Mouse (Mus musculus) CH12.LX (cell line): ENCODE results near the gene Smap1. TPM values are rescaled to one million over a fixed set of nuclear protein-coding genes. Genes with fewer than 3 reads are reported as not detected.

Experiments used
- DNase-seq: peaks from one replicate; pipeline ENCODE4 v3.0.0-alpha.2; 2013; ENCODE audit errors: extremely low read depth
- H3K27ac ChIP-seq: 2 replicates; pipeline ENCODE4 v1.5.1; 2012; ENCODE audit warnings: low read depth, mild to moderate bottlenecking, control low read depth, moderate library complexity; ENCODE audit not compliant: insufficient read depth
- H3K27me3 ChIP-seq: replicated peaks from 2 replicates; pipeline ENCODE3; 2012; ENCODE audit warnings: inconsistent platforms
- H3K36me3 ChIP-seq, 2 experiments: replicated peaks in 1 of 2; 2 replicates each; pipeline versions ENCODE3 to v1.6.1; 2012; ENCODE audit warnings: inconsistent platforms in 1 of 2, low read length in 1 of 2, mild to moderate bottlenecking in 1 of 2, mixed read lengths in 1 of 2, moderate library complexity in 1 of 2; ENCODE audit not compliant: control insufficient read depth in 1 of 2, insufficient read depth in 1 of 2
- H3K4me1 ChIP-seq, 2 experiments: 2 replicates each; pipeline ENCODE4 v1.6.1; 2012; ENCODE audit warnings: inconsistent platforms in 1 of 2, moderate library complexity in 1 of 2; ENCODE audit not compliant: insufficient read depth in 2 of 2, control insufficient read depth in 1 of 2
- H3K4me2 ChIP-seq: 2 replicates; pipeline ENCODE4 v1.6.1; 2012; ENCODE audit warnings: low read depth, mild to moderate bottlenecking, control low read depth; ENCODE audit not compliant: poor library complexity, insufficient read depth, severe bottlenecking
- H3K4me3 ChIP-seq, 3 experiments: fragments of 150-350 bp in 1 of 3; sonication (generic) in 1 of 3; replicated peaks in 1 of 3; 2 replicates each; pipeline versions ENCODE3 to v1.5.1; 2011 to 2012; ENCODE audit warnings: low read depth in 2 of 3, low read length in 2 of 3, mild to moderate bottlenecking in 2 of 3, moderate library complexity in 2 of 3, control low read depth in 1 of 3, improper control_type of control experiment in 1 of 3, inconsistent platforms in 1 of 3, mixed read lengths in 1 of 3; ENCODE audit not compliant: poor library complexity in 1 of 3
- H3K79me2 ChIP-seq: replicated peaks from 2 replicates; pipeline ENCODE4 v1.6.1; 2012; ENCODE audit warnings: mild to moderate bottlenecking, moderate library complexity; ENCODE audit not compliant: control insufficient read depth, poor library complexity, insufficient read depth, severe bottlenecking; ENCODE audit errors: extremely low read depth
- H3K9ac ChIP-seq: 2 replicates; pipeline ENCODE4 v1.6.1; 2012; ENCODE audit warnings: low read depth, mild to moderate bottlenecking, control low read depth, moderate library complexity; ENCODE audit not compliant: insufficient read depth
- H3K9me3 ChIP-seq: replicated peaks from 2 replicates; pipeline ENCODE3; 2012; ENCODE audit warnings: low read length, inconsistent platforms, mixed read lengths
- BHLHE40 ChIP-seq: IDR thresholded peaks from 2 replicates; pipeline ENCODE4 v1.6.1; 2011; ENCODE audit warnings: mild to moderate bottlenecking, low read depth, low read length, improper control_type of control experiment
- CHD1 ChIP-seq: IDR thresholded peaks from 2 replicates; pipeline ENCODE4 v1.6.1; 2012; ENCODE audit warnings: low read depth, low read length, improper control_type of control experiment, inconsistent platforms
- CHD2 ChIP-seq: IDR thresholded peaks from 2 replicates; pipeline ENCODE4 v1.6.1; 2011; ENCODE audit warnings: low read length, improper control_type of control experiment
- CTCF ChIP-seq, 2 experiments: IDR thresholded peaks in 1 of 2; conservative IDR thresholded peaks in 1 of 2; 2 replicates each; pipeline ENCODE4 v1.5.1; 2011 to 2012; ENCODE audit warnings: low read depth in 2 of 2, low read length in 2 of 2, improper control_type of control experiment in 1 of 2, inconsistent platforms in 1 of 2, mild to moderate bottlenecking in 1 of 2, moderate library complexity in 1 of 2
- E2F4 ChIP-seq: IDR thresholded peaks from 2 replicates; pipeline ENCODE4 v1.6.1; 2011; ENCODE audit warnings: low read depth, low read length, improper control_type of control experiment; ENCODE audit not compliant: insufficient replicate concordance
- EP300 ChIP-seq: IDR thresholded peaks from 2 replicates; pipeline ENCODE4 v1.6.1; 2011; ENCODE audit warnings: low read length, improper control_type of control experiment
- ETS1 ChIP-seq: conservative IDR thresholded peaks from 2 replicates; pipeline ENCODE4 v1.6.1; 2012; ENCODE audit warnings: low read depth, mild to moderate bottlenecking, inconsistent platforms, low read length, improper control_type of control experiment, moderate library complexity
- IRF4 ChIP-seq: IDR thresholded peaks from 2 replicates; pipeline ENCODE4 v1.6.1; 2014; ENCODE audit warnings: low read depth, mild to moderate bottlenecking, inconsistent platforms, low read length, improper control_type of control experiment
- JUN ChIP-seq: IDR thresholded peaks from 2 replicates; pipeline ENCODE4 v1.6.1; 2011; ENCODE audit warnings: low read depth, mild to moderate bottlenecking, low read length, improper control_type of control experiment, moderate library complexity; ENCODE audit not compliant: insufficient read depth
- JUND ChIP-seq: conservative IDR thresholded peaks from 2 replicates; pipeline ENCODE4 v1.6.1; 2011; ENCODE audit warnings: low read depth, low read length, improper control_type of control experiment
- MAFK ChIP-seq: IDR thresholded peaks from 2 replicates; pipeline ENCODE4 v1.6.1; 2011; ENCODE audit warnings: low read length, improper control_type of control experiment; ENCODE audit not compliant: insufficient replicate concordance
- MAX ChIP-seq: IDR thresholded peaks from 2 replicates; pipeline ENCODE4 v1.6.1; 2011; ENCODE audit warnings: low read length, improper control_type of control experiment
- MAZ ChIP-seq: IDR thresholded peaks from 2 replicates; pipeline ENCODE4 v1.6.1; 2012; ENCODE audit warnings: low read depth, mild to moderate bottlenecking, inconsistent platforms, low read length, improper control_type of control experiment, moderate library complexity
- MEF2A ChIP-seq: IDR thresholded peaks from 2 replicates; pipeline ENCODE4 v1.6.1; 2014; ENCODE audit warnings: low read depth, mild to moderate bottlenecking, inconsistent platforms, low read length, improper control_type of control experiment, borderline replicate concordance
- MXI1 ChIP-seq: IDR thresholded peaks from 2 replicates; pipeline ENCODE4 v1.6.1; 2011; ENCODE audit warnings: mild to moderate bottlenecking, low read depth, low read length, improper control_type of control experiment
- MYC ChIP-seq: IDR thresholded peaks from 2 replicates; pipeline ENCODE4 v1.6.1; 2011; ENCODE audit warnings: low read depth, mild to moderate bottlenecking, improper control_type of control experiment, low read length
- NRF1 ChIP-seq: IDR thresholded peaks from 2 replicates; pipeline ENCODE4 v1.6.1; 2014; ENCODE audit warnings: low read depth, mild to moderate bottlenecking, inconsistent platforms, low read length, improper control_type of control experiment, moderate library complexity
- PAX5 ChIP-seq: IDR thresholded peaks from 2 replicates; pipeline ENCODE4 v1.6.1; 2012; ENCODE audit warnings: low read length, inconsistent platforms, mixed read lengths
- POLR2A ChIP-seq: IDR thresholded peaks from 2 replicates; pipeline ENCODE4 v1.6.1; 2011; ENCODE audit warnings: low read depth, mild to moderate bottlenecking, improper control_type of control experiment, low read length
- RAD21 ChIP-seq: IDR thresholded peaks from 2 replicates; pipeline ENCODE4 v1.6.1; 2011; ENCODE audit warnings: low read depth, mild to moderate bottlenecking, low read length, improper control_type of control experiment, moderate library complexity
- RCOR1 ChIP-seq: conservative IDR thresholded peaks from 2 replicates; pipeline ENCODE4 v1.6.1; 2012; ENCODE audit warnings: low read depth, mild to moderate bottlenecking, inconsistent platforms, low read length, improper control_type of control experiment
- SIN3A ChIP-seq: IDR thresholded peaks from 2 replicates; pipeline ENCODE4 v1.6.1; 2012; ENCODE audit warnings: low read length, improper control_type of control experiment, inconsistent platforms
- SMC3 ChIP-seq: IDR thresholded peaks from 2 replicates; pipeline ENCODE4 v1.6.1; 2011; ENCODE audit warnings: low read depth, low read length, improper control_type of control experiment
- TBP ChIP-seq: conservative IDR thresholded peaks from 2 replicates; pipeline ENCODE4 v1.6.1; 2011; ENCODE audit warnings: low read depth, low read length, improper control_type of control experiment
- TCF12 ChIP-seq: IDR thresholded peaks from 2 replicates; pipeline ENCODE4 v1.6.1; 2014; ENCODE audit warnings: low read depth, mild to moderate bottlenecking, inconsistent platforms, low read length, improper control_type of control experiment
- UBTF ChIP-seq: IDR thresholded peaks from 2 replicates; pipeline ENCODE4 v1.6.1; 2012; ENCODE audit warnings: low read depth, mild to moderate bottlenecking, inconsistent platforms, low read length, improper control_type of control experiment, moderate library complexity
- USF1 ChIP-seq: IDR thresholded peaks from 2 replicates; pipeline ENCODE4 v1.6.1; 2014; ENCODE audit warnings: low read depth, mild to moderate bottlenecking, inconsistent platforms, low read length, improper control_type of control experiment
- USF2 ChIP-seq: conservative IDR thresholded peaks from 2 replicates; pipeline ENCODE4 v1.6.1; 2011; ENCODE audit warnings: low read depth, low read length, improper control_type of control experiment
- ZC3H11A ChIP-seq: IDR thresholded peaks from 2 replicates; pipeline ENCODE4 v1.6.1; 2012; ENCODE audit warnings: low read depth, mild to moderate bottlenecking, inconsistent platforms, low read length, improper control_type of control experiment
- ZKSCAN1 ChIP-seq: IDR thresholded peaks from 2 replicates; pipeline ENCODE4 v1.6.1; 2012; ENCODE audit warnings: low read depth, inconsistent platforms, low read length, improper control_type of control experiment, borderline replicate concordance
- ZMIZ1 ChIP-seq: IDR thresholded peaks from 2 replicates; pipeline ENCODE4 v1.6.1; 2012; ENCODE audit warnings: low read depth, mild to moderate bottlenecking, inconsistent platforms, low read length, improper control_type of control experiment
- ZNF384 ChIP-seq: IDR thresholded peaks from 2 replicates; pipeline ENCODE4 v1.6.1; 2012; ENCODE audit warnings: low read depth, low read length, improper control_type of control experiment, inconsistent platforms
- dilution Hi-C: fragments of 300-500 bp; cut with MboI; formaldehyde crosslinking; loops from 2 replicates; pipeline ENCODE4 v1.14.3; 2020; ENCODE audit warnings: low sequenced_read_pairs; ENCODE audit not compliant: extremely low pct_unique_long_range_greater_than_20kb, extremely low pct_ligation_motif_present
- in situ Hi-C: fragments of 300-500 bp; cut with MboI; formaldehyde crosslinking; loops from 3 replicates; pipeline ENCODE4 v1.14.3; 2019; ENCODE audit warnings: low sequenced_read_pairs, low pct_ligation_motif_present, low pct_unique_long_range_greater_than_20kb, mixed read lengths
- polyA plus RNA-seq: library from polyadenylated mRNA; unstranded; fragments of >175 nt; gene quantifications from 2 replicates; pipeline ENCODE4 v1.2.1, GENCODE M21; 2012; ENCODE audit warnings: low read depth; ENCODE audit not compliant: insufficient read length
- total RNA-seq, 2 experiments: library from RNA; depleted of rRNA; stranded (reverse); fragments of 300-350 nt in 1 of 2; fragments of >200 nt in 1 of 2; gene quantifications; 2 replicates each; pipeline ENCODE4 v1.2.3; 2012 to 2014

Gene Smap1
- total and polyA plus RNA-seq, 3 experiments = 22.3 to 60.5 (median 37.0) TPM

DNA sequence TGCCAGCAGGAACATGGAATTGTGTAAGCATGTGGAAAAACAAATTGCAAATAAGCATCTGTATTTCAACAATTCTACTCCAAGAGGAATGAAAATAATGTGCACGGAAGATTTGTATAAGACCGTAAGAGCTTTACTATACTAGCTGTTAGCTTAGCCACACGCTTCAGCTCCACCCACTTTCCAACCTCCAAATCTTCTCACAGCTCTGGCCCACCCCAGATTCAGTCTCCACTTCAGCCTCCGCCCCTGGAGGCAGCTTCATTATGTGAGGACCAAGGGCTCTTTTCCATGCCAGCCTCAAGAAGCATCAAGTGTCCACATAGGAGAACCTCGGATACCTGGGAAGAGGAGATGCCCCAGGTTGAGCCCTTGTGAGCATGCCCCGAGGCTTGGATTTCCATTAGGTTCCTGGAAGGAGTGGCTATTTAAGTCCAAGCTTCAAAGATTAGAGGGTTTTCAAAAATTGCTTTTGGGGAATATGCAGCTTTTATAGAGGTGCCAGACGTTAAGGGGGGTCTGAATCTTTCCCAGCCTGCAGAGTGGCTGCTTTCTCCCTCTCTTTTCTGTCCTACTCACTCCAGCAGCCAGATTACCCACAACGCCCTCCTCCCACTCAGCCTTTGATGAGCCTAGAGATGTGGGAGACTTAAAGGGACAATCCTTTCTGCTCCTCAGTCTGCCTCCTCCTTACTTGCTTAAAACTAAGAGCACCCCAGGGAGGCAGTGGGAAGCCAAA lies 12.7 kb upstream of the Smap1 start:
- H3K36me3 ChIP-seq = no peaks in the 10 kb centered on the region
- DNase-seq = peak; percentile 25
- peak overlapping the region in 1 of 3 experiments; percentile 15 for H3K4me3 ChIP-seq
- no peaks in the 10 kb centered on the region for H3K79me2 ChIP-seq
- H3K9me3 ChIP-seq = peaks cover 6% of the 10 kb centered on the region
- no peaks in the 10 kb centered on the region for H3K27me3 ChIP-seq
- H3K4me2 ChIP-seq = peak overlapping the region; percentile 44
- H3K4me1 ChIP-seq = peaks cover 14 to 25% of the 10 kb centered on the region in 2 experiments
- H3K9ac ChIP-seq = 0 out of 2 replicates have a peak overlapping the region, but pooled peaks have one; percentile 15
- dilution Hi-C loops = no loop called here
- in situ Hi-C loops = no loop called here
- H3K27ac ChIP-seq = peak overlapping the region; percentile 80
- TF ChIP-seq IRF4 (peak; percentile 12; the same call in 1 of the 2 replicates), TCF12 (no peak)

DNA sequence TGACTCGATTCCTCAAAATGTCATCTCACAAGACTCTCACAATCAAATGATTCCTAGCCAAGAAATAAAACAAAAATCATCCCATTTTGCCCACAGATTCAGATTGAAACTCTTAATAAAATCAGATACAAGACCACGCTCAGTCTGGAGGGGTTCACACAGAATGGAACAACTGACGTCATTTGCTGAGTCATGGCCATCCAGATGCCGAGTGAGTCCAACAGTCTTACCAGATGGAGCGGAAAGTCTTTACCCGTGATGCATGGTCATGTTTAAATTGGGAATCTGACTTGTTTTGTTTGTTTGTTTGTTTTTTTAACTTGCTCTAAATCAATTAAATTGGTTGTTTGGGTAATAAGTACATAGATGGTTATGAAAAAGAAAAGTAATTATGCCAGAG lies 7.3 kb upstream of the Smap1 start:
- H3K27ac ChIP-seq = no peak overlapping the region
- dilution Hi-C loops = no loop called here
- peak; percentile 92 for DNase-seq
- no peaks in the 10 kb centered on the region for H3K36me3 ChIP-seq
- no peak overlapping the region for H3K9ac ChIP-seq
- H3K4me2 ChIP-seq = no peak overlapping the region
- no peak overlapping the region for H3K4me3 ChIP-seq
- no peaks in the 10 kb centered on the region for H3K27me3 ChIP-seq
- peaks cover 17% of the 10 kb centered on the region for H3K9me3 ChIP-seq
- no peaks in the 10 kb centered on the region for H3K79me2 ChIP-seq
- H3K4me1 ChIP-seq = peaks cover 8 to 28% of the 10 kb centered on the region in 2 experiments
- in situ Hi-C loops = loop anchor here (10.0 kb wide), 1 partner anchor 75 kb away; the partner anchor contains the start of gene Sdhaf4
- no peak for TF ChIP-seq MXI1
- TF ChIP-seq PAX5 = no peak
- TF ChIP-seq POLR2A = no peak
- TF ChIP-seq USF1 = no peak
- TF ChIP-seq RAD21 = no peak
- peak; percentile 89; the same call in 1 of the 2 replicates for TF ChIP-seq MEF2A
- TF ChIP-seq MAZ = no peak
- no peak for TF ChIP-seq ZMIZ1
- peak; percentile 94 for TF ChIP-seq ETS1
- no peak for TF ChIP-seq E2F4
- no peak for TF ChIP-seq ZNF384
- TF ChIP-seq CHD2 = no peak
- TF ChIP-seq USF2 = no peak
- peak; percentile 74 for TF ChIP-seq BHLHE40
- peak; percentile 72; the same call in 1 of the 2 replicates for TF ChIP-seq IRF4
- no peak for TF ChIP-seq ZKSCAN1
- no peak for TF ChIP-seq NRF1
- TF ChIP-seq UBTF = no peak
- TF ChIP-seq MYC = 0 out of 2 replicates have a peak, but pooled peaks have one; percentile 17
- peak; percentile 84 for TF ChIP-seq TCF12
- TF ChIP-seq MAFK = peak; percentile 97
- TF ChIP-seq JUND = peak; percentile 99
- no peak for TF ChIP-seq SIN3A
- TF ChIP-seq ZC3H11A = no peak
- TF ChIP-seq MAX = no peak
- no peak for TF ChIP-seq SMC3
- no peak for TF ChIP-seq RCOR1
- TF ChIP-seq EP300 = peak; percentile 94
- no peak for TF ChIP-seq CTCF (conservative IDR thresholded peaks at IDR 0.05 in 1 of 2, IDR thresholded peaks at IDR 0.05 in 1 of 2; ENCODE audit: low read depth in 2 of 2, low read length in 2 of 2)
- TF ChIP-seq CHD1 = no peak
- TF ChIP-seq TBP = no peak
- TF ChIP-seq JUN = peak; percentile 99
